Mouse (Mus musculus): ENCODE measurements at regions not wholly inside any gene's neighbourhood (a gene's known extent, or its start where the extent isn't known, plus 50 kb on each side); places are given as distances from the start of the nearest gene placed in this dataset.

- Histone ChIP-seq H3K27ac (ENCODE audit: low read length) (no peak overlapping the region), H3K9ac (ENCODE audit: low read length) (no peak overlapping the region), H3K4me3 (replicated peaks; ENCODE audit: low read length) (no peak overlapping the region), H3K4me1 (ENCODE audit: control insufficient read depth, insufficient read depth, low read length) (no peaks in the 10 kb centered on the region), H3K4me2 (ENCODE audit: low read depth, low read length) (no peak overlapping the region), H3K36me3 (ENCODE audit: control insufficient read depth, insufficient read depth, low read length) (no peaks in the 10 kb centered on the region), H3K9me3 (replicated peaks; ENCODE audit: control insufficient read depth, low read length) (no peaks in the 10 kb centered on the region), H3K27me3 (ENCODE audit: control insufficient read depth, insufficient read depth, low read length) (no peaks in the 10 kb centered on the region)
- no peak for ATAC-seq (ENCODE audit: insufficient read depth, low FRiP score)
- WGBS, result 93% methylated on average over 2 of the region's 2 CpGs
These were observed 160.8 kb upstream of the Otx2 start for GRCm38 (mm10) chr14:48834416-48834815.

GRCm38 (mm10) chr14:48826421-48826820, 152.8 kb upstream of the Otx2 start:
- ATAC-seq (ENCODE audit: insufficient read depth, low FRiP score), result no peak
- no peaks in the 10 kb centered on the region for H3K4me1 ChIP-seq (ENCODE audit: control insufficient read depth, insufficient read depth, low read length)
- H3K27me3 ChIP-seq (ENCODE audit: control insufficient read depth, insufficient read depth, low read length), result no peaks in the 10 kb centered on the region
- H3K4me2 ChIP-seq (ENCODE audit: low read depth, low read length), result no peak overlapping the region
- H3K9ac ChIP-seq (ENCODE audit: low read length), result no peak overlapping the region
- 77% methylated on average over 5 of the region's 5 CpGs for WGBS
- H3K9me3 ChIP-seq (replicated peaks; ENCODE audit: control insufficient read depth, low read length), result no peaks in the 10 kb centered on the region
- no peaks in the 10 kb centered on the region for H3K36me3 ChIP-seq (ENCODE audit: control insufficient read depth, insufficient read depth, low read length)
- no peak overlapping the region for H3K4me3 ChIP-seq (replicated peaks; ENCODE audit: low read length)
- H3K27ac ChIP-seq (ENCODE audit: low read length), result no peak overlapping the region

- Histone ChIP-seq H3K9me3 (replicated peaks; ENCODE audit: control insufficient read depth, low read length) (no peaks in the 10 kb centered on the region), H3K36me3 (ENCODE audit: control insufficient read depth, insufficient read depth, low read length) (no peaks in the 10 kb centered on the region), H3K27ac (ENCODE audit: low read length) (no peak overlapping the region), H3K27me3 (ENCODE audit: control insufficient read depth, insufficient read depth, low read length) (no peaks in the 10 kb centered on the region), H3K9ac (ENCODE audit: low read length) (no peak overlapping the region), H3K4me3 (replicated peaks; ENCODE audit: low read length) (no peak overlapping the region), H3K4me2 (ENCODE audit: low read depth, low read length) (no peak overlapping the region), H3K4me1 (ENCODE audit: control insufficient read depth, insufficient read depth, low read length) (no peaks in the 10 kb centered on the region)
- WGBS, result 63% methylated on average over 3 of the region's 3 CpGs
- ATAC-seq (ENCODE audit: insufficient read depth, low FRiP score), result no peak
These were observed 150.8 kb upstream of the Otx2 start for GRCm38 (mm10) chr14:48824375-48824774.

GRCm38 (mm10) chr14:48815941-48816340, 142.3 kb upstream of the Otx2 start:
- 85% methylated on average over 3 of the region's 3 CpGs for WGBS
- ATAC-seq (ENCODE audit: insufficient read depth, low FRiP score), result no peak

GRCm38 (mm10) chr14:48815231-48815728, 141.7 kb upstream of the Otx2 start:
- Histone ChIP-seq H3K9ac (ENCODE audit: low read length) (no peak overlapping the region), H3K27me3 (ENCODE audit: control insufficient read depth, insufficient read depth, low read length) (no peaks in the 10 kb centered on the region), H3K4me1 (ENCODE audit: control insufficient read depth, insufficient read depth, low read length) (no peaks in the 10 kb centered on the region), H3K27ac (ENCODE audit: low read length) (no peak overlapping the region), H3K4me3 (replicated peaks; ENCODE audit: low read length) (no peak overlapping the region), H3K4me2 (ENCODE audit: low read depth, low read length) (no peak overlapping the region), H3K36me3 (ENCODE audit: control insufficient read depth, insufficient read depth, low read length) (no peaks in the 10 kb centered on the region), H3K9me3 (replicated peaks; ENCODE audit: control insufficient read depth, low read length) (no peaks in the 10 kb centered on the region)
- no peak for ATAC-seq (ENCODE audit: insufficient read depth, low FRiP score)
- WGBS, result 75% methylated on average over 8 of the region's 8 CpGs

More at GRCm38 (mm10) chr14:48815941-48816340, 142.3 kb upstream of the Otx2 start:
- Histone ChIP-seq H3K27ac (ENCODE audit: low read length) (no peak overlapping the region), H3K9me3 (replicated peaks; ENCODE audit: control insufficient read depth, low read length) (no peaks in the 10 kb centered on the region), H3K4me3 (replicated peaks; ENCODE audit: low read length) (no peak overlapping the region), H3K36me3 (ENCODE audit: control insufficient read depth, insufficient read depth, low read length) (no peaks in the 10 kb centered on the region), H3K9ac (ENCODE audit: low read length) (no peak overlapping the region), H3K4me1 (ENCODE audit: control insufficient read depth, insufficient read depth, low read length) (no peaks in the 10 kb centered on the region), H3K4me2 (ENCODE audit: low read depth, low read length) (no peak overlapping the region), H3K27me3 (ENCODE audit: control insufficient read depth, insufficient read depth, low read length) (no peaks in the 10 kb centered on the region)

GRCm38 (mm10) chr14:48812741-48813495, 139.3 kb upstream of the Otx2 start:
- Histone ChIP-seq H3K27me3 (ENCODE audit: control insufficient read depth, insufficient read depth, low read length) (no peaks in the 10 kb centered on the region), H3K4me1 (ENCODE audit: control insufficient read depth, insufficient read depth, low read length) (no peaks in the 10 kb centered on the region), H3K27ac (ENCODE audit: low read length) (no peak overlapping the region), H3K9ac (ENCODE audit: low read length) (no peak overlapping the region), H3K9me3 (replicated peaks; ENCODE audit: control insufficient read depth, low read length) (no peaks in the 10 kb centered on the region), H3K4me3 (replicated peaks; ENCODE audit: low read length) (no peak overlapping the region), H3K4me2 (ENCODE audit: low read depth, low read length) (no peak overlapping the region), H3K36me3 (ENCODE audit: control insufficient read depth, insufficient read depth, low read length) (no peaks in the 10 kb centered on the region)
- WGBS, result 72% methylated on average over 11 of the region's 11 CpGs
- ATAC-seq (ENCODE audit: insufficient read depth, low FRiP score), result no peak

- no peak overlapping the region for H3K4me3 ChIP-seq (replicated peaks; ENCODE audit: low read length)
- no peak overlapping the region for H3K9ac ChIP-seq (ENCODE audit: low read length)
- WGBS, result 84% methylated on average over 4 of the region's 4 CpGs
- H3K4me2 ChIP-seq (ENCODE audit: low read depth, low read length), result no peak overlapping the region
- no peaks in the 10 kb centered on the region for H3K4me1 ChIP-seq (ENCODE audit: control insufficient read depth, insufficient read depth, low read length)
- ATAC-seq (ENCODE audit: insufficient read depth, low FRiP score), result no peak
- no peaks in the 10 kb centered on the region for H3K36me3 ChIP-seq (ENCODE audit: control insufficient read depth, insufficient read depth, low read length)
- H3K27ac ChIP-seq (ENCODE audit: low read length), result no peak overlapping the region
- no peaks in the 10 kb centered on the region for H3K27me3 ChIP-seq (ENCODE audit: control insufficient read depth, insufficient read depth, low read length)
- H3K9me3 ChIP-seq (replicated peaks; ENCODE audit: control insufficient read depth, low read length), result no peaks in the 10 kb centered on the region
These were observed 130.5 kb upstream of the Otx2 start for GRCm38 (mm10) chr14:48804098-48804497.

GRCm38 (mm10) chr14:48801283-48801682, 127.7 kb upstream of the Otx2 start:
- Histone ChIP-seq H3K4me1 (ENCODE audit: control insufficient read depth, insufficient read depth, low read length) (no peaks in the 10 kb centered on the region), H3K4me2 (ENCODE audit: low read depth, low read length) (no peak overlapping the region), H3K27ac (ENCODE audit: low read length) (no peak overlapping the region), H3K27me3 (ENCODE audit: control insufficient read depth, insufficient read depth, low read length) (no peaks in the 10 kb centered on the region), H3K9me3 (replicated peaks; ENCODE audit: control insufficient read depth, low read length) (no peaks in the 10 kb centered on the region), H3K4me3 (replicated peaks; ENCODE audit: low read length) (no peak overlapping the region), H3K36me3 (ENCODE audit: control insufficient read depth, insufficient read depth, low read length) (no peaks in the 10 kb centered on the region), H3K9ac (ENCODE audit: low read length) (no peak overlapping the region)
- no peak for ATAC-seq (ENCODE audit: insufficient read depth, low FRiP score)
- WGBS, result 43% methylated on average over 14 of the region's 14 CpGs

GRCm38 (mm10) chr14:48800857-48801256, 127.2 kb upstream of the Otx2 start:
- no peaks in the 10 kb centered on the region for H3K27me3 ChIP-seq (ENCODE audit: control insufficient read depth, insufficient read depth, low read length)
- 20% methylated on average over 5 of the region's 5 CpGs for WGBS
- no peaks in the 10 kb centered on the region for H3K9me3 ChIP-seq (replicated peaks; ENCODE audit: control insufficient read depth, low read length)
- no peak for ATAC-seq (ENCODE audit: insufficient read depth, low FRiP score)
- no peak overlapping the region for H3K4me3 ChIP-seq (replicated peaks; ENCODE audit: low read length)
- H3K36me3 ChIP-seq (ENCODE audit: control insufficient read depth, insufficient read depth, low read length), result no peaks in the 10 kb centered on the region
- no peak overlapping the region for H3K27ac ChIP-seq (ENCODE audit: low read length)
- H3K9ac ChIP-seq (ENCODE audit: low read length), result no peak overlapping the region
- no peaks in the 10 kb centered on the region for H3K4me1 ChIP-seq (ENCODE audit: control insufficient read depth, insufficient read depth, low read length)
- H3K4me2 ChIP-seq (ENCODE audit: low read depth, low read length), result no peak overlapping the region

All from stomach, embryonic 16.5 days (tissue).